Mouse (Mus musculus): ENCODE data around the gene Nim1k. TPM values are rescaled to one million over a fixed set of nuclear protein-coding genes. Genes with fewer than 3 reads are reported as not detected.
"Not testable (repeated sequence)": the region's sequence is repeated elsewhere in the genome, so short reads cannot be mapped to it uniquely, and the experiment has no call there.

Nim1k gene
- total RNA-seq, 1 experiment from 2014 or later: 0.23 TPM

- ATAC-seq (ENCODE audit: extremely low read depth, insufficient number of reproducible peaks, low FRiP score, poor library complexity, severe bottlenecking): no peak
Observed at GRCm38 (mm10) chr13:119741390-119742237, 14.1 kb downstream of the Nim1k start.

DNA sequence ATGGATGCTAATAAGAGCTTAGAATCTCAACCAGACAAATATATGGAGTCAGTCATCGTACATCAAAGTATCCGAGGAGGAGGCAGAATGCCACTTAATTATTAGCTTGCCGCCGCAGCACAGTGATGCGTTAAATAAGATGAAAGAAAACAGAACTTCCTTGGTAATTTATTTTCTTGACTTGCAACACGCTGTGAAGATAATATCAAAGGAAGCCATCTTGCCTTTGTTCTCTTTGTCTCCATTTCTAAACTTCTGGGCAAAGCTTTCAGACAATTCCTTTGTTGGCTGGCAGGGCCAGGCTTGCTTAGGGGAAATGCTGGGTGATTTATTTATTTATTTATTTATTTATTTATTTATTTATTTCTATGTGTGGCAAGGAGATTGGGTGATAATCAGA, 24.2 kb downstream of the Nim1k start:
- no peak for ATAC-seq (ENCODE audit: extremely low read depth, insufficient number of reproducible peaks, low FRiP score, poor library complexity, severe bottlenecking)

GRCm38 (mm10) chr13:119729406-119729805, 26.3 kb downstream of the Nim1k start:
- no peak for ATAC-seq (ENCODE audit: extremely low read depth, insufficient number of reproducible peaks, low FRiP score, poor library complexity, severe bottlenecking)

DNA sequence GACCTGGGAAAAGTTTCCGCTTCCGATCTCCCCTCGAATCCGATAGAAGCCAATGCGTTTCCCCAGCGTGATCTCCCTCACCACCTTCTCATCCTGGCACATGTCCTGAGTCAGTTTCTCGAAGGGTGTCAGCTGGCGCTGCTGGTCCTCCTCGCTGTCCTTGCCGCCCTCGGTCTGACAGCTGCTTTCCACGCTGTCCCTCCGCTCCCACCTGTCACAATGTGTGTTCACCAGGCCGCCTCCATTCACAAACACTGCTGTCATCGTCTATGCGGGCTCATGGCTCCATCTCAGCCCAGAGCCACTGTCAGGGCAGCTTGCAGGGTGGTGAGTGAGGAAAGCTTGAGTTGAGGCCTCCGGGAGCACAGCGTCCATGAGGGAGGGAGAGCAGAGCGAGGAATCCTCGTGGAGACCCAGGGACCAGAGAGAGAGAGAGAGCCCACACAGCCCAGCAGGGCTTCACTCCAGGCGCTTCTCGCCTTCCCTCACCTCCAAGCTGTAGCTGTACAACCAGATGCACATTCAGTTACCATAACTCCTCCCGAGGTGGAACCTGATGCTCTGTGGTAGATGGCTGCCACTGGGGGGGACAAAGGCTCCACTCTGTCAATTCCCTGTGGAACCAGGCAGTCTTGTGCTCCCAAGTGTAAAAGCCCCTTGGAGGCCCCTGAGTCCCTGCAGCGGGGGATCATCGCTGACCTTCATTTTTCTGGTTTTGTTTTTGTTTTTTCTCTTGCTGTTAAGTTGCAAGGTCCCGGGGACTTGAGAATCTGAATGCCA, 27.9 kb downstream of the Nim1k start:
- no peak for ATAC-seq (ENCODE audit: extremely low read depth, insufficient number of reproducible peaks, low FRiP score, poor library complexity, severe bottlenecking)

- no peak for ATAC-seq (ENCODE audit: extremely low read depth, insufficient number of reproducible peaks, low FRiP score, poor library complexity, severe bottlenecking)
Observed at GRCm38 (mm10) chr13:119724541-119724940, 31.1 kb downstream of the Nim1k start.

- no peak for ATAC-seq (ENCODE audit: extremely low read depth, insufficient number of reproducible peaks, low FRiP score, poor library complexity, severe bottlenecking)
Observed at GRCm38 (mm10) chr13:119723368-119723767, 32.3 kb downstream of the Nim1k start.

DNA sequence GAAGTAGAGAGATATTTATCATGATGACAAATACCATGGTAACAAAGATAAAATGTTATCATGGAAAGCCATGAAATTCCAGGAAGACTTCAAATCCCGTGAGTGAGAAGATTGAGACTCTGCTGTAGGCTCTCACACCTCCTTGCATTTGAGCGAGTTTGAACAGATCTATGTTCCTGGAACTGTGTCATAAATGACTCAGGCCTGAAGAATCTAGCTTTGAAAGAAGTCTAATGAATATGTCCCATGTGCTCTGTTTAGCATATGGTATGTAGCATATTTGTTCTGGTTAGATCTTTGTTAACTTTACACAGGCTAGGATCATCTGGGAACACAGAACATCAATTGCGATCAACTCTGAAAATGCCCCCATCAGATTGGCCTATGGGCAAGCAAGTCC, 33.2 kb downstream of the Nim1k start:
- no peak for ATAC-seq (ENCODE audit: extremely low read depth, insufficient number of reproducible peaks, low FRiP score, poor library complexity, severe bottlenecking)

- ATAC-seq (ENCODE audit: extremely low read depth, insufficient number of reproducible peaks, low FRiP score, poor library complexity, severe bottlenecking): no peak
Observed at GRCm38 (mm10) chr13:119716105-119716504, 39.6 kb downstream of the Nim1k start.

- no peak for ATAC-seq (ENCODE audit: extremely low read depth, insufficient number of reproducible peaks, low FRiP score, poor library complexity, severe bottlenecking)
Observed at GRCm38 (mm10) chr13:119713821-119714220, 41.9 kb downstream of the Nim1k start.

GRCm38 (mm10) chr13:119713107-119713787, 42.4 kb downstream of the Nim1k start:
- ATAC-seq (ENCODE audit: extremely low read depth, insufficient number of reproducible peaks, low FRiP score, poor library complexity, severe bottlenecking): no peak

DNA sequence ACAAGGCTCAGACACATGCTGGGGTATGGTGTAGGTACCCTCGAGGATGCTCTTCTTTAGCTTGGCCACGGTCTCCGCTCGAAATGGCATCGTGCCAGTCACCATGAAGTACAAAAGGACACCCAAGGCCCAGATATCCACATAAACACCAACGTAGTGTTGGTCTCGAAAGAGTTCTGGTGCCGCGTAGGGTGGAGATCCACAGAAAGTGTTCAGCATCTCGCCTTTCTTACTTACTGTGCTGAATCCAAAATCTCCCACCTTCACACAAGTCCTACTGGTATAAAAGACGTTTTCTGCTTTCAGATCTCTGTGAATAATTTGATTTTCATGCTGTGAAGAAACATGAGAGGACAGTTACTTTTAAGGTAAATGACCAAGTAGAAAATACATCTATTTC, 43.2 kb downstream of the Nim1k start:
- no peak for ATAC-seq (ENCODE audit: extremely low read depth, insufficient number of reproducible peaks, low FRiP score, poor library complexity, severe bottlenecking)

GRCm38 (mm10) chr13:119710268-119710610, 45.4 kb downstream of the Nim1k start:
- ATAC-seq (ENCODE audit: extremely low read depth, insufficient number of reproducible peaks, low FRiP score, poor library complexity, severe bottlenecking): no peak

DNA sequence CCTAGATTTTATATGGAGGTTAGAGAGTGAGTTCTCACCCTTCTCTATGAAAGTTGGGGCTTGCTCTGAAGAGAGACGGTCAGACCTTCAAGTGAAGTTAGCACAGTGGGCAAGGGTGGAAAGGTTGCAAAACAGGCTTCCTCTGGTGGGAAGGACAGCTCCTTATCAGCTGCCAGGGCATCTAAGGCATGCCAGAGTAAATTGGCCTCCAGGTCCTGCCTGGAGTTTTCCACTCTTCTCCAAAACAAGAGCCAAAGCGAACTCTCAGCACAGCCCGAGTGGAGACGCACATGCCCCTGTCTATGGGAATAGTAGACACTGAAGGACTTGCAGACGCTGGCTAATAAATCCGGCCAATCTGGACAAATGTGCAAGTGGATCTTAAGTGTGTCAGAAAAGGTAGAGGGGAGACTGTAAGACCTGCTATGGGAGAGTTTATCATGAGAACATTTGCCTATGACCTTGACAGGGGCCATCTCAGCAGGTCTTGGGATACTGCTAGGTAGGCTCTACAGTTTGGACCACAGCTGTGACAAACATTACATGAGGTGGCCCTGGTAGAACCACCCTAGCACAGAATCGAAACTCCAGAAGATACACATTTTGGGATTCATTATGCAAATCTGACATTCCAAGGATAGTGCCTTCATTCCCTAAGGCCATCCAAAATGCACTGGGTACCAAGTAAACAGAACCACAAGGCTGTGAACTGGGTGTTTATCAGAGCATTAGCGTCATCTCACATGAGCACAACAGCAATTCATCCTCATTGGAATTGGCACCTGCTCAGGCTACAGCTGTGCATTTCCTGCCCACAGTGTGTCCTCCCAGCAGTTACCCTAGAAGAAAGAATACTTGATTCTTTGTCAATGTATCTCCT, 46.1 kb downstream of the Nim1k start:
- no peak for ATAC-seq (ENCODE audit: extremely low read depth, insufficient number of reproducible peaks, low FRiP score, poor library complexity, severe bottlenecking)

- no peak for ATAC-seq (ENCODE audit: extremely low read depth, insufficient number of reproducible peaks, low FRiP score, poor library complexity, severe bottlenecking)
Observed at GRCm38 (mm10) chr13:119708941-119709340, 46.7 kb downstream of the Nim1k start.

GRCm38 (mm10) chr13:119707906-119708305, 47.8 kb downstream of the Nim1k start:
- no peak for ATAC-seq (ENCODE audit: extremely low read depth, insufficient number of reproducible peaks, low FRiP score, poor library complexity, severe bottlenecking)

DNA sequence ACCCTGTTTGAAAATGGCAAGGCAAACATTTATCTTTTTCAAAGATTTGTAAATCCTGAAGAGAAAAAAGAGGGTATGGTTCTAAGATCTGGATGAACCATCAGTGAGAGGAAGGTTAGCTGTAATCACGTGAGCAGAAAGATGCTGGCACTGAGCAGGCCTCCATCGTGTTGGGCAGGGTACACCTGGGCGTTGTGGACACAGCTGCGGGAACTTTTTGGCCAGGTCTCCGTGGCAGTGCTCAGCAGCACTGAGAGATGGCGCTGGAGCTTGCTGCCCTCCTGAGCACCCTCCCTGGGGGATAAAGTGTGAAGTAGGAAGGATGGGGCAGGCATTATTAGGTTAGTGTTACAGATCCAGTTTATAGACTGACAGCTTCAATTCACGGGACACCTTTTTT, 48.7 kb downstream of the Nim1k start:
- no peak for ATAC-seq (ENCODE audit: extremely low read depth, insufficient number of reproducible peaks, low FRiP score, poor library complexity, severe bottlenecking)

- ATAC-seq (ENCODE audit: extremely low read depth, insufficient number of reproducible peaks, low FRiP score, poor library complexity, severe bottlenecking): not testable (repeated sequence)
Observed at GRCm38 (mm10) chr13:119706278-119706880, 49.3 kb downstream of the Nim1k start.

DNA sequence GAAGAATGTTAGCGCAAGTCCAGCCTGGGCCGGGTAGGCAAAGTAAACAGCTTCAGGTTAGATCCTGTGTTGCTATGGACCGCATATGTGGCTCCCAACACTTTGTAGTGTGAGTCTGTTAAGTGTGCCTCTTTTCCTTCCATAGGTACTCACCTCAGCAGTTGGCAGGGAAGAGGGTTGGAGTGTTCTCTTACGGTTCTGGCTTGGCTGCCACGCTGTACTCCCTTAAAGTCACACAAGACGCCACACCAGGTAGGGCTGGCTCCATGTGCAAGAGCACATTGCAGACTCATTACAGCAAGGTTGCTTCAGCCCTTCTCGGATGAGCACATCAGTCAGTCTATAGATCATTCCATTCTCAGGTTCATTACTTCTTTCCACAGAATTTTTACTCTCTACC, 51.4 kb downstream of the Nim1k start:
- no peak for ATAC-seq (ENCODE audit: extremely low read depth, insufficient number of reproducible peaks, low FRiP score, poor library complexity, severe bottlenecking)
